Mouse (Mus musculus) embryonic facial prominence, embryonic 13.5 days (tissue): Measurements from ENCODE around the gene F8. TPM values are rescaled to one million over a fixed set of nuclear protein-coding genes. Genes with fewer than 3 reads are reported as not detected.

Experiments
- ATAC-seq: fragments of 200-750 bp; cut with Nextera tagmentation; 2 replicates; pipeline ENCODE4 v1.8.0; 2017; ENCODE audit warnings: low read depth; ENCODE audit not compliant: insufficient number of reproducible peaks, insufficient read depth, low FRiP score, low TSS enrichment
- H3K27ac ChIP-seq: fragments of 300-500 bp; sonication (generic); 2 replicates; pipeline ENCODE4 v1.5.1; 2015; ENCODE audit warnings: moderate library complexity, mild to moderate bottlenecking, inconsistent platforms
- H3K27me3 ChIP-seq: fragments of 300-500 bp; sonication (generic); 2 replicates; pipeline ENCODE4 v1.6.1; 2015; ENCODE audit warnings: mild to moderate bottlenecking, inconsistent platforms
- H3K36me3 ChIP-seq: fragments of 300-500 bp; sonication (generic); 2 replicates; pipeline ENCODE4 v1.6.1; 2015; ENCODE audit warnings: mild to moderate bottlenecking, inconsistent platforms
- H3K4me1 ChIP-seq: fragments of 300-500 bp; sonication (generic); 2 replicates; pipeline ENCODE4 v1.6.1; 2015; ENCODE audit warnings: inconsistent platforms
- H3K4me2 ChIP-seq: fragments of 300-500 bp; sonication (generic); 2 replicates; pipeline ENCODE4 v1.6.1; 2015; ENCODE audit warnings: moderate library complexity, mild to moderate bottlenecking, inconsistent platforms
- H3K4me3 ChIP-seq: fragments of 300-500 bp; sonication (generic); 2 replicates; pipeline ENCODE4 v1.5.1; 2015; ENCODE audit warnings: mild to moderate bottlenecking, inconsistent platforms
- H3K9ac ChIP-seq: fragments of 300-500 bp; sonication (generic); 2 replicates; pipeline ENCODE4 v1.6.1; 2015; ENCODE audit warnings: mild to moderate bottlenecking, inconsistent platforms
- H3K9me3 ChIP-seq: fragments of 300-500 bp; sonication (generic); 2 replicates; pipeline ENCODE4 v1.6.1; 2016; ENCODE audit warnings: inconsistent platforms
- WGBS: fragments of 180-500 bp; shearing (Covaris S2); methylation state at CpG from one replicate; pipeline ENCODE4 v1.1.7; 2015; ENCODE audit warnings: mixed read lengths; 5-methylcytosine and 5-hydroxymethylcytosine counted together
- polyA plus RNA-seq: library from polyadenylated mRNA; unstranded; fragments of >200 nt; fragmentation: Nextera tagmentation; extraction: Ambion mirVana; gene quantifications from 2 replicates; pipeline ENCODE4 v1.2.1, GENCODE M21; 2015

F8 gene
- polyA plus RNA-seq, 1 experiment from 2014 or later = 2.0 TPM

DNA sequence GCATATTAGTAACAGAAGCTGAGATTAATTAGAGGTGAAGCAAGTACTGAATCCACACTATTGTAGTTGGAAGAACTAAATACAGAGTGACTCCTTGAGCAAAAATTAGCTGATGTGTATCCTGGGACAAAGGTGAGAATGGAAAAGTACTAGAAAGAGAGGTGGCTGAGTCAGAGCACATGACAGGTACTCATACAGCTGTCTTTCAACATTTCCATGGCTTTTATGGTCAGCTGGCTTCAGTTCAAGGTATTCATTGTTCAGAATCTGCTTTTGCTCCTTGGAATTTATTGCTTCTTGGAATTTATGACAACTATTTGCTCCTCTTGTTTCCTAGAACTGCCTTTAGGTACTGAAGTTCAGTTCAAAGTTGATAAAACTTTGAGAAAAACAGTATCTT, 245.5 kb downstream of the F8 start:
- H3K36me3 ChIP-seq = no peaks in the 10 kb centered on the region
- H3K4me2 ChIP-seq = no peak overlapping the region
- H3K9me3 ChIP-seq = no peaks in the 10 kb centered on the region
- no peaks in the 10 kb centered on the region for H3K27me3 ChIP-seq
- H3K27ac ChIP-seq = no peak overlapping the region
- no peak for ATAC-seq
- H3K4me1 ChIP-seq = no peaks in the 10 kb centered on the region
- H3K9ac ChIP-seq = no peak overlapping the region
- no peak overlapping the region for H3K4me3 ChIP-seq

DNA sequence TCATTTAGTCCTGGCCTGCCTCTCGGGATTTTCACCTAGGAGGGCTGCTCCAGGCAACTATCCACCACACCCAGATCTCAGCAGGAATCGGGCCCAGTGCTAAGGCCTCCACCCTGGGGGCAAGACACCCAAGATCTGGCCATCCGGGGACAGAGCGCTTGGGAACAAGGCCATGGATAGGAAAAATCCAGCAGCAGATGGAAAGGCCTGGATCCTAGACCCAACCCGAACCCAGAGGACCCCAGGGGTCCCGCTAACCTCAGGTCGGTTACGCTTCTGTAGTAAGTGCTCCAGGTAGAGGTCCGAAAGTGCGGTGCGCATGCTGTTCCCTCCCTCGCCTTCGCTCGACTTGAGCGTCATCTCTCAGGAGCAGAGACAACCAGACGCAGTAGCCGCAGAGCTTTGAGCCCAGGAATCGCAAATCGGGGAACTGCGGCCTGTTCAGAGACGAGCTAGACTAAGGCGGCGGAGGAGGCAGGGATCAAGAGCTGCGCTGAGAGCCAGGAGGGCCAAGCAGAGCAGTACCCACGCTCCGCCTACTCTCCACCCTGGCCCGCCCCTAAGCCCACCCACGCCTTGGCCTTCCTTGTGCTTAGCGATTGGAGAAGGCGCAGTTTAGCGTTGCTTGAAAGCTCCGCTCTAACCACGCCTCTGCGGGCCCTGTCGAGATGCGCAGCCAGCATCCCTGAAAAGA, 251.8 kb downstream of the F8 start, which contains the start of gene Mpp1:
TSS of gene Mpp1 (minus strand) at position 550 of the 694 bp plus-strand sequence.
- Histone ChIP-seq H3K4me2 (peak within 1 kb of the TSS; percentile 57), H3K9ac (peak within 1 kb of the TSS; percentile 78), H3K9me3 (no peaks in the 10 kb centered on the region), H3K27me3 (no peaks in the 10 kb centered on the region), H3K36me3 (no peaks in the 10 kb centered on the region), H3K27ac (peak within 1 kb of the TSS; percentile 84), H3K4me1 (no peaks in the 10 kb centered on the region; the same call in 1 of the 2 replicates), H3K4me3 (peak within 1 kb of the TSS; percentile 56)
- peak; percentile 96 for ATAC-seq
- WGBS = 19% methylated on average over 36 of the region's 36 CpGs

- Histone ChIP-seq H3K9me3 (no peaks in the 10 kb centered on the region), H3K4me3 (no peak overlapping the region), H3K36me3 (peaks cover 7% of the 10 kb centered on the region; the same call in 1 of the 2 replicates), H3K27me3 (no peaks in the 10 kb centered on the region), H3K9ac (no peak overlapping the region), H3K27ac (no peak overlapping the region), H3K4me2 (peak overlapping the region; percentile 16; the same call in 1 of the 2 replicates), H3K4me1 (no peaks in the 10 kb centered on the region; the same call in 1 of the 2 replicates)
- no peak for ATAC-seq
- 65% methylated on average over 2 of the region's 2 CpGs for WGBS
Measured at GRCm38 (mm10) chrX:75129474-75129873, 252.9 kb downstream of the F8 start.

DNA sequence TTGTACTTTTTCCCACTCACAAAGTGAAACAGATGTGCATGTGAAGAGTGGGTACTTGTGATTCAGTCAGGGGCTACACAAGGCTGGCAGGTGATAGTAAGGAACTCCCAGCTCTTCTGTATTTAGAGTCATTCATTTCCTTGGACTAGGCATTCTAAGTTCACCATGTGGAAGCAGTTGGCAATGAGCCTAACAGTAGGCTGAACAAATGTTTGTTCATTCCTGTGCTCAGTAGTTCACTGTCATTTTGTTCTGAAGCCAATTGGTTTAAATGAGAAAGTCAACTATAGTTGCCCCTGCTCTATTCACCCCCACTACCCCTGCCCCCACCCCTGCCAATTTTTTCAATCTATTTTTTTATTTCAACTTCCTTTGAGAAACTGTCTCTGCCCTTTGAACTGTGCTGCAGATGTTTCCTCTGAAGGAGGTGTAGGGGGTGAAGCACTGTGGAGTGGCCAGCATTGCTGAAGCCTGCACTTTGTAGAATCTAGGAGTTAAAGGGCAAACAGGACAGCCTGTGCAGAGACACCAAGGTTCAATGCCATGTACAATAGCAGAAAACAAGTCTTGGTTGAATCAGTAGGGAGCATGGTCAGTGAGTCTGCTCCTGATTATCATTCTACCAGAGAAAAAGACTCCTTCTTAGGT, 254.0 kb downstream of the F8 start:
- H3K9me3 ChIP-seq = no peaks in the 10 kb centered on the region
- no peak overlapping the region for H3K4me2 ChIP-seq
- H3K4me3 ChIP-seq = no peak overlapping the region
- H3K27me3 ChIP-seq = no peaks in the 10 kb centered on the region
- H3K27ac ChIP-seq = no peak overlapping the region
- H3K4me1 ChIP-seq = no peaks in the 10 kb centered on the region; the same call in 1 of the 2 replicates
- peaks cover 7% of the 10 kb centered on the region; the same call in 1 of the 2 replicates for H3K36me3 ChIP-seq
- H3K9ac ChIP-seq = no peak overlapping the region
- no peak for ATAC-seq

GRCm38 (mm10) chrX:75126893-75127292, 255.5 kb downstream of the F8 start:
- Histone ChIP-seq H3K4me3 (no peak overlapping the region), H3K9ac (no peak overlapping the region), H3K36me3 (peaks cover 7% of the 10 kb centered on the region; the same call in 1 of the 2 replicates), H3K27me3 (no peaks in the 10 kb centered on the region), H3K9me3 (no peaks in the 10 kb centered on the region), H3K4me1 (no peaks in the 10 kb centered on the region; the same call in 1 of the 2 replicates), H3K27ac (no peak overlapping the region), H3K4me2 (no peak overlapping the region)
- ATAC-seq = no peak

GRCm38 (mm10) chrX:75125606-75126005, 256.8 kb downstream of the F8 start:
- H3K9me3 ChIP-seq = no peaks in the 10 kb centered on the region
- no peak overlapping the region for H3K9ac ChIP-seq
- ATAC-seq = no peak
- no peak overlapping the region for H3K27ac ChIP-seq
- H3K4me1 ChIP-seq = no peaks in the 10 kb centered on the region; the same call in 1 of the 2 replicates
- no peak overlapping the region for H3K4me2 ChIP-seq
- WGBS = 88% methylated on average over 3 of the region's 3 CpGs
- H3K4me3 ChIP-seq = no peak overlapping the region
- no peaks in the 10 kb centered on the region for H3K27me3 ChIP-seq
- peaks cover 12% of the 10 kb centered on the region for H3K36me3 ChIP-seq

Other genes starting within 250 kb of the F8 start
- gene Smim9, start 218.8 kb downstream of the F8 start, polyA plus RNA-seq = not detected in 2 replicates
- gene Fundc2, start 216 bp downstream of the F8 start, polyA plus RNA-seq = 68.1 and 70.1 TPM in 2 replicates
- 29.6 and 30.8 TPM in 2 replicates for gene Cmc4, start 34.0 kb upstream of the F8 start, polyA plus RNA-seq
- gene Mtcp1, start 34.0 kb upstream of the F8 start, polyA plus RNA-seq = 10.8 and 11.7 TPM in 2 replicates
- gene Brcc3, start 34.0 kb upstream of the F8 start, polyA plus RNA-seq = 58.9 and 60.9 TPM in 2 replicates
- gene Vbp1, start 131.7 kb upstream of the F8 start, polyA plus RNA-seq = 152 and 156 TPM in 2 replicates
- gene Rab39b, start 195.6 kb upstream of the F8 start, polyA plus RNA-seq = 3.7 TPM in 2 replicates